Mouse (Mus musculus) T-helper 1 cell (primary cell): ENCODE data around the gene Gm609.

Source experiments
- in situ Hi-C: fragments of 300-600 bp; cut with MboI, MseI; formaldehyde crosslinking; loops from one replicate; pipeline ENCODE4 v1.15.1; 2025; ENCODE audit warnings: high pct_unique_total_duplicates

The Gm609 gene

GRCm38 (mm10) chr16:45399411-45399810, 93.4 kb downstream of the Gm609 start:
- in situ Hi-C loops: no loop called here

- in situ Hi-C loops: no loop called here
These were observed 95.3 kb downstream of the Gm609 start for GRCm38 (mm10) chr16:45397440-45397839.

GRCm38 (mm10) chr16:45392246-45392645, 100.5 kb downstream of the Gm609 start:
- in situ Hi-C loops: no loop called here

- in situ Hi-C loops: no loop called here
These were observed 101.1 kb downstream of the Gm609 start for GRCm38 (mm10) chr16:45391680-45392079.

- in situ Hi-C loops: no loop called here
These were observed 102.3 kb downstream of the Gm609 start for GRCm38 (mm10) chr16:45390286-45390956.

GRCm38 (mm10) chr16:45389833-45390232, 102.9 kb downstream of the Gm609 start:
- in situ Hi-C loops: loop anchor here (5.0 kb wide), 1 partner anchor 103 kb away; no protein-coding TSS in a partner anchor

- in situ Hi-C loops: loop anchor here (5.0 kb wide), 1 partner anchor 102 kb away; no protein-coding TSS in a partner anchor
These were observed 103.7 kb downstream of the Gm609 start for GRCm38 (mm10) chr16:45389041-45389440.

GRCm38 (mm10) chr16:45381811-45382210, 111.0 kb downstream of the Gm609 start:
- in situ Hi-C loops: no loop called here

GRCm38 (mm10) chr16:45378959-45379358, 113.8 kb downstream of the Gm609 start:
- in situ Hi-C loops: no loop called here

GRCm38 (mm10) chr16:45378147-45378943, 114.4 kb downstream of the Gm609 start:
- in situ Hi-C loops: no loop called here

- in situ Hi-C loops: no loop called here
These were observed 115.4 kb downstream of the Gm609 start for GRCm38 (mm10) chr16:45377332-45377731.

GRCm38 (mm10) chr16:45376812-45377211, 116.0 kb downstream of the Gm609 start:
- in situ Hi-C loops: no loop called here

GRCm38 (mm10) chr16:45376294-45376693, 116.5 kb downstream of the Gm609 start:
- in situ Hi-C loops: no loop called here

- in situ Hi-C loops: no loop called here
These were observed 117.1 kb downstream of the Gm609 start for GRCm38 (mm10) chr16:45375506-45376225.

- in situ Hi-C loops: no loop called here
These were observed 118.7 kb downstream of the Gm609 start for GRCm38 (mm10) chr16:45374074-45374473.

- in situ Hi-C loops: no loop called here
These were observed 121.7 kb downstream of the Gm609 start for GRCm38 (mm10) chr16:45371076-45371475.

- in situ Hi-C loops: no loop called here
These were observed 123.3 kb downstream of the Gm609 start for GRCm38 (mm10) chr16:45369285-45369965.

GRCm38 (mm10) chr16:45366111-45366510, 126.7 kb downstream of the Gm609 start:
- in situ Hi-C loops: no loop called here

GRCm38 (mm10) chr16:45365353-45365752, 127.4 kb downstream of the Gm609 start:
- in situ Hi-C loops: no loop called here

- in situ Hi-C loops: no loop called here
These were observed 128.1 kb downstream of the Gm609 start for GRCm38 (mm10) chr16:45364627-45365026.

- in situ Hi-C loops: no loop called here
These were observed 129.2 kb downstream of the Gm609 start for GRCm38 (mm10) chr16:45363480-45364045.
